Mouse (Mus musculus) brain, embryonic 18.5 days (tissue): ENCODE data around the gene Hoxd8.

Source experiments
- DNase-seq: peaks from one replicate; pipeline ENCODE4 v3.0.0-alpha.2; 2012; ENCODE audit warnings: low read depth, low spot score

Hoxd8 gene

DNA sequence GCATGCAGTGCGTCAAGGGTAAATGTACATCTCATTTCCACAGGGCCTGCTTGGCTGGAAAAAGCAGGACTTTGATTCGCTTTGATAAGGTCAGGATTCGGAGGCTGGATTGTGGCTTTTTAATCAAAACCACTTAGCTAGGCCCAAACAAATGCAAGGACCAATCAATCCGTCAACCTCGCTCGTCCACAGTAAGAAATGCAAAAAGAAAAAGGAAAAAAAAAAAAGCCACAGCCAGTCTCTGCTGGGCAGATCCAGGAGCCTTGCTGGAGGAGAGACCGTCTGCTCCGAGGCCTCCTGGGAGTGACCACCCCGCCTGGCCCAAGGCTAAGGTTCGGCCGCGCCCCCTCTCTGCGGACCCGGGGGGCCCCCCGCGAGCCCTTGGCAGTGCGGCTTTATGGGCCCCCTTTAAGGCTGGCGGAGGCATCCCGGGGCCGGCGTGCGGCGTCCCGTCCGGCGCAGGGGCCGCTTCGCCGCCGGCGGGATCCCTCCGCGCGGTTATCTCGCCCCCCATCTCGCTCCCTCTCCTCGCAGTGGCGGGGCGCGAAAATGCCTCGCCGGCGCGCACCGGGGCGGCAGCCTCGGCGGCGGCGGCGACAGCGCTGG, at the start of gene Hoxd8:
TSS of gene Hoxd8 (plus strand) at position 223 of the 606 bp plus-strand sequence.
- no peak for DNase-seq

DNA sequence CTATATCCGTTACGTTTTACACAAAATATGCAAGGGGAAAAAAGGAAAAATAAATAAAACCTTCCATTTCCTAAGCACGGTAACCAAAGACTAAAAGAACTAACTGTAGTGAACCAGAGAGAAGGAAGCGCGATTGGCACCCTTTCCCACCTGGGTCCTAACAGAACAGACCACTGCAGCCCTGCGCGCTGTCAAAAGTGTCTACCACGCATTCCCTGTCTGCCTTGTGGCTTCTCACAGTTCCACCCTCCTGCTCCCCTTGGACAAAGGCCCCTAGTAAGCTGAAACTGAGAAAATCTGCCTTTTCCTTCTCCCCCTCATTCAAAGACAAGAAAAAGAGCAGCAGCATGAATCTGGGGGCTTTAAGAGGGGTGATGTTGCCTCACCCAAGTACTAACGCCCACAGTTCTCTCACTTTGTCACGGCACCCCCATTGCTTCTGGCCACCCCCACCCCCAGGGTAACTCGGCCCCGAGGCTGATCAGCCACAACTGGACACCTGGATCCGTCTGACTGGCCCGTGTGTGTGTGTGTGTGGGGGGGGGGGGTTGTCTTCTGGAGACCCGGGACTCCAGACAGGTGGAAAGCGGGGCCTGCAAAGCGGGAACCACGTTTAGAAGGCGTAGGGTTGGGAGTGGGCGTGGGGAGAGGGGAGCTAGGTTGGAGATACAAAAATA, 49.5 kb upstream of the Hoxd8 start:
- DNase-seq, result no peak

GRCm38 (mm10) chr2:74655420-74655781, 49.0 kb upstream of the Hoxd8 start:
- DNase-seq, result no peak

- no peak for DNase-seq
Observed at GRCm38 (mm10) chr2:74655821-74656631, 48.4 kb upstream of the Hoxd8 start.

- no peak for DNase-seq
Observed at GRCm38 (mm10) chr2:74656632-74657021, 47.8 kb upstream of the Hoxd8 start.

GRCm38 (mm10) chr2:74657251-74658023, 47.0 kb upstream of the Hoxd8 start:
- DNase-seq, result no peak

DNA sequence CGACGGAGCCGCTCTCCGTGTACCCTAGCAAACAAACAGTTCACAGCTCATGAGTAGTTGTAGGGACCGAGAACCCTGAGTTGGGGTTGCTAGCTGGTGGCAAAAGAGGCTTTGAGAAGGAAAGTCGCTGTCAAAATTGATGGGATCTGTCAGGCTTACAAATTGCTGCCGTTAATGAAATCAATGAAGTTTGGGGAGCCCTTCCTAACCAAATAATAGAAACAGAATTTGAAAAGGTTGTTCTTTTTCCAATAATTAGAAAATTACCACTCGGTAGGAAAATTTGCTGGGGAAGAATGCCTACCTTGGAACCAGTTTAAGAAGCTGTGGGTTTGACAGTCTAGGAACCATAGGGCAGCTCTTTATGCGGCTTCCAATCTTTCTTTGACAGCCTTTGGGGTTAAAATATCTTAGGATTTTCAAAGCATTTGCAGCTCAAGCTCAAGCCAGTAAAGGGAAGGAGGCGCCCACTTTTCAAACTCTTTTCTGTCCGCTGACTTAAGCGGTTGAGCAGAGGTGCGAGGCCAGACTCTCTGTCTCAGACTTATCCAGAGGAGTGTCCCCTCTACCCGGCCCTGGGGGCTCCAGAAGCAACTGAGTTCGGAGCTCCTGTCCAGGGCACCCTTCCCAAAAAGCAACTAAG, 46.3 kb upstream of the Hoxd8 start:
- no peak for DNase-seq

DNA sequence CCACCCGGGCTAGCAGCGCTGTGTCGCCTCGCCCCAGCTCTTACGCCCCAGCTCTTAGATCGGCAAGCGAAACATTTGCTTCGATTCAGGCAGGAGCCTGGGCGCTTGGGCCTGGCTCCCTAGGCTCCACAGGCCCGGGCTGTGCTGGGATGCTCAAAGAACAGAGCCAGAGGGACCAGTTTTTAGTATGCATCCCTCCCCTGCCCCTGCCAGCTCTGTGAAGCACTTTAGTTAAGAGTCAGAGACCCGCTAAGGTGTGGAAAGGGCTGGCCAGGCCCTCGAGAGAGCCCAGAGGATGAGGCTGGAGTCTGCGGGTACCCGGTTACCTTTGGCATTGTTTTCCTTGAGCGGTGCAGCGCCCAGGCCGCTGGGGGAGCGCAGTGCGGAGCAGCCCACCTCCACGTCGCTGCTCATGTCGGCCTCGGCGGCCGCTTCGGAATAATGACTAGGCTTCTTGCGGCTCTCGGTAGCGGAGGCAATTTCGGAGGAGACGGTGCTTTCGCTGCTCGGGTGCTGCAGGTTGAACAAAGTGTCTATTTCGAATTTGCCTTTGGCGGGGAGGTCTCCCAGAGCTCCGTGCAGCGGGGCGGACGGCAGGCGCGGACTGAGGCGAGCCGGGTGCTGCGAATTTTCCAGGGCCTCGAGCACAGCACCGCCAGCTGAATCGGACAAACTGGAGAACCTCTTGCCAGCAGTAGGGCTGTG, 45.6 kb upstream of the Hoxd8 start:
- DNase-seq, result no peak

GRCm38 (mm10) chr2:74659507-74660005, 44.9 kb upstream of the Hoxd8 start, which contains the start of gene Evx2:
Gene Evx2, minus strand, starts transcription at chr2:74659557.
- no peak for DNase-seq

DNA sequence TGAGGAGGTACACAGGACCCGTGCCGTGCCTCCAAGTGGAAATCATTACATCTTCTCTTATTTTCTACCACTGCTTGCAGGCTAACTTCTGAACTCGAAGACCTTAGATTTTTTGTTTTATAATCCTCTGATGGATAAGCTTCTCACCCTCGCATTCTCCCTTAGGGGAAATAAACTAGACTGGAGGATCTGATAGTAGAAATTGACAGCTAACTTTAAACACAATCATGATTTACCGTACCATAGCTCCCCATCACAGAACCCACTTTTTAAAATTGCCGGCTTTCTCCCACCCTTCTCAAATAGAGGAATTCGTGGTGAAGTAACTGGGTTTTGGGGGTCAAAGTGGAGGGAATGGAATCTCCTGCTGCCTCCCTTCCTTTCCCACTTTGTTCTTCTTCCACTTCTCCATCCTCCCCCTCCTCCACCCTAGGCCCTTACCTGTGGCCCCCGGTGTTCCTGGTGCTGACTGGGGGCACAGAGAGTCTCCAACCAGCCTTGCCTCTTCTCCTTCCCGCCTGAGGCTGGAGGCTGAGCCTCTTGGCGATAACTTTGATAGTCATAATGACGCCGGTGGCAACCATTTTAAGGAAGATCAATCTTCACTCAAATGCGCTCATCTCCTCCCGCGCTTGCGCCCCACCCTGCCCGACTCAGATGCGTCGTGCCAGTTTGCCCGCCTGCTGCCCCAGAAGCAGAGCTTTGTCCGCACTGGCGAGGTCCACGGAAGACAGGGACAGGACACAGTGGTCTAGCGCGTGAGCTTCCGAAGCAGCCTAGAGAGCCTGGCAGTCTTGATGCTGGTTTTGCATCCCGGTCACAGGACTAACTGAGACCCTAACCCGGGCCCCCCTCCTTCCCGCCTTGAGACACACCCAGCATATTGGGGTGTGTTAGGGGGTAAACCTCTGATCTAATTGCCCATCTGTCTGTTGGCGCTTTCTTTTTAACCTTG, 43.7 kb upstream of the Hoxd8 start:
- no peak for DNase-seq

- no peak for DNase-seq
Observed at GRCm38 (mm10) chr2:74661685-74662084, 42.7 kb upstream of the Hoxd8 start.

GRCm38 (mm10) chr2:74663291-74663925, 41.0 kb upstream of the Hoxd8 start:
- DNase-seq, result no peak

DNA sequence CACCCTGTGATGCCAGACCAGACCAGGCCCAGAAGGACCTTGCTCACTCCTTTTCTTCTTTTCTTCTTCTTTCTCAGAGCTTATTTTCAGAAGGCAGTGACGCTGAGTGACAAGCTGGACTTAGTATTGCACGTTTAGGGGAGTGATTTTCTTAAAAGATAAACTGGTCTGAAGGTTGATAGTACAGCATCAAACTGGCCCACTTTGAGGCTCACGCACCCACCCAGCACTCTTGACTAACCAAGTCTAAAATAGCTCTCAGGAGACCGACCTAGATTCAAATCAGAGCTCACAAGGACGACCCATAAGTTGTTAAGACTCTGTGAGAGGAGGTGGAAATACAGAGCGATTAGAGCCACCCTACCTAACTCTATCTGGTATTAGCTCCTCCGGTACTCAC, 38.0 kb upstream of the Hoxd8 start:
- no peak for DNase-seq

GRCm38 (mm10) chr2:74667191-74667841, 37.1 kb upstream of the Hoxd8 start:
- no peak for DNase-seq

GRCm38 (mm10) chr2:74667842-74668357, 36.5 kb upstream of the Hoxd8 start, which contains the start of gene Hoxd13:
Gene Hoxd13, plus strand, starts transcription at chr2:74668310.
- DNase-seq, result no peak

DNA sequence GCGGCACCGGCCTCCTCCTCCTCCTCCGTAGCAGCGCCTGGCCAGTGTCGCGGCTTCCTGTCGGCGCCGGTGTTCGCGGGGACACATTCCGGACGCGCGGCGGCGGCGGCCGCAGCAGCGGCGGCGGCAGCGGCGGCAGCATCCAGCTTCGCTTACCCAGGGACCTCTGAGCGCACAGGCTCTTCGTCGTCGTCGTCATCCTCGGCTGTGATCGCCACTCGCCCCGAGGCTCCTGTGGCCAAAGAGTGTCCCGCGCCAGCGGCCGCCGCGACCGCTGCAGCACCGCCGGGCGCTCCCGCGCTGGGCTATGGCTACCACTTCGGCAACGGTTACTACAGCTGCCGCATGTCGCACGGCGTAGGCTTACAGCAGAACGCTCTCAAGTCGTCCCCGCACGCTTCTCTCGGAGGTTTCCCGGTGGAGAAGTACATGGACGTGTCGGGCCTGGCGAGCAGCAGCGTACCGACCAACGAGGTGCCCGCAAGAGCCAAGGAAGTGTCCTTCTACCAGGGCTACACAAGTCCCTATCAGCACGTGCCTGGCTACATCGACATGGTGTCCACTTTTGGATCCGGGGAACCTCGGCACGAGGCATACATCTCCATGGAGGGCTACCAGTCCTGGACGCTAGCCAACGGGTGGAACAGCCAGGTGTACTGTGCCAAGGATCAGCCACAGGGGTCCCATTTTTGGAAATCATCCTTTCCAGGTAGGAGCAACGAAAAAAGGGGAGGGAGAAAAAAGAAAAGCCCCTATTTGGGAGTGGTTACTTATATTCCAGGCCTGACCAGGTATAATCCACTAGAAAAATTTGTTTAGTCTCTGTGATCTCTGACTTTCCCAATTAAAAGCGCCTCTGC, 35.8 kb upstream of the Hoxd8 start:
- no peak for DNase-seq

DNA sequence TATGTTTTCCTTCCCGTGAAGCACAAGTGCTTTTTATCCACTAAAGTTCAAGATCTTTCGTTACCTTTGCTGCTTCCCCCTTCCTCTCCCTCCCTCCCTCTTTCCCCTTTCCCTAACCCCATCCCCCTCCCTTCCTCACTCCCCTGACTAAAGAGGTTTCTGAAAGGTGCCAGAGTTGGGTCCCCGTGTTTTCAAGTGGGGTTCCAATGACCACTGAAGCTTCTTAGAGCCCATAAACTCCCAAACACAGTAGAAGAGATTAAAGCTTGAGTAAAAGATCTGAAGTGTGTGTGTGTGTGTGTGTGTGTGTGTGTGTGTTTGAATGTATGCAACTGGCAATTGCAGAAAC, 35.2 kb upstream of the Hoxd8 start:
- no peak for DNase-seq
